Mouse (Mus musculus): ENCODE measurements at regions not wholly inside any gene's neighbourhood (a gene's known extent, or its start where the extent isn't known, plus 50 kb on each side); places are given as distances from the start of the nearest gene placed in this dataset.

GRCm38 (mm10) chr1:164689311-164689710 lies 107.1 kb upstream of the Dpt start:
- no peak for TF ChIP-seq POLR2A (IDR thresholded peaks at IDR 0.05; ENCODE audit: borderline replicate concordance, insufficient read depth, low read length)
- no peak for TF ChIP-seq CTCF (IDR thresholded peaks at IDR 0.05; ENCODE audit: borderline replicate concordance, insufficient read depth, low read depth, low read length)
